Mouse (Mus musculus): ENCODE measurements at regions not wholly inside any gene's neighbourhood (a gene's known extent, or its start where the extent isn't known, plus 50 kb on each side); places are given as distances from the start of the nearest gene placed in this dataset.

DNA sequence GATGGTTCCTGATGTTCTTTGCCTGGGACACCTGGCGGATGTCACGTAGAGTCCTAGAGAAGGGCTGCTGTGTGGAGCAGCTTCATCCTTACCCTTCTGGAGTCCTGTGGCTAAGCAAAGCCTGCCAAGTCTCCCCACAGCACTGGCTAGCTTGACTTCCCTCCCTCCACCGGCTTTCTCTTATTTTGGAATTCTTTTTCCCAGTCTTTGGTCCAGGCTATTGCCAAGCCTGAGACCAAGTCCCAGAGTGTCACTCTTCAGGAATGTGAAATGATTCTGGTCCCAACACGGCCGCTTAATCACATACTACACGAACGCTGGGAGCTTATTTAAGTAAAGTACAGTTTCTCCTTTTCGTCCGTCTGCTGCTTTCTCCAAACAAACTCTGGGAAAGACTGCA, 146.4 kb downstream of the Fndc1 start:
- no peak for DNase-seq (ENCODE audit: low read depth)

DNA sequence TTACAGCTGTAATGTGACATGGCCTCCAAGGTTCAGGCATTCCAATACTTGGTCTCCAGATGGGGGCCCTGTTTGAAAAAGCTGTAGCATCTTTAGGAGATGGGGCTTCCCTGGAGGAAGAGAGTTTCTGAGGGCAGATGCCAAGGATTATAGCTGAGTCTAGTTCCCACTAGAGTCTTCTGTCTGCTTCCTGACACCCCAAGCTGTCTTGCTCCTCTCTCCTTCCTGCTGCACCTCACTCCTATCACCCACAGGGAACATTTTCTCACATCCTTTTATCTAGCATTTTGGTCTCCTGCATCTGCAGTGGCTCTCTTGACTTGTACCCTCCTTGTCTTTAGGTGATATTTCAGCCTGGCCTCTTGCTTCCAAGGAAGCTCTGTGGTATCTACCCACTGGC, 147.3 kb downstream of the Fndc1 start:
- DNase-seq (ENCODE audit: low read depth): no peak

DNA sequence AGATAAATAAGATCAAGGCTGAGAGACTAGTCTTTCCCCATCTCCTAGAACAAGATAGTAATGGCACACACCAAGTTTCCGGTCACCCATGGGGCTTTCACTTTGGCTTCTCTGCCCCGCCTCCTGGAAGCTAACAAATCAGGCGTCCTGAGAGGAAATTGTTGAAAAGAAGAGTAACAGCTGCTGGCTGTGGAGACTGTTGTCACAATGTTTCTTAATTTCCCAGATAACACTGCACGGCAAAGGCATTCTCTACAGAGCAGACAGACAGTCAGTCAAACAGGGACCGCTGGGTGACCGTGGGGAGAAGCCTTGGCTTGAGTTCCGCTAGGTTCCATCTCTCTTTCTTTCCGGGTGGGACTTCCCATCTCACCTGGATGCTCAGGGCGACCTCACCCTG, 148.2 kb downstream of the Fndc1 start:
- no peak for DNase-seq (ENCODE audit: low read depth)

DNA sequence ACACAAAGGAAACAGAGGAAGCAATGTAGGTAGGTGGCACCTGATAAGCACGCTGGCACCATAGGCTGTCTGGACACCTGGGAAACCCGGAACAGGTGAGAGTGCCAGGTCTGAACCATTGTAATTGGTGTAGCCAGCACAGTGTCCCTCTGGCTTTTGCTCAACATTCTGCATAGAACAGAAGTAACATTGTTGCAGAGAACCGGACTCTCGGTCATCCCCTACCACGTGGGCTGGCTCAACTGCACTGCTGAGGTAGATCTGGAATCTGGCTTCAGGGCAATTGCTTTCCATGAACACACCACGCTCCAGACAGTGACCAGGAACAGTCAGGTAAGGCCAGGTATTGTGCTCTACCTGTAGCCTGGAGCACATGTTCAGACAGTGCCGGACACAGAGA, 149.3 kb downstream of the Fndc1 start:
- DNase-seq (ENCODE audit: low read depth): no peak

DNA sequence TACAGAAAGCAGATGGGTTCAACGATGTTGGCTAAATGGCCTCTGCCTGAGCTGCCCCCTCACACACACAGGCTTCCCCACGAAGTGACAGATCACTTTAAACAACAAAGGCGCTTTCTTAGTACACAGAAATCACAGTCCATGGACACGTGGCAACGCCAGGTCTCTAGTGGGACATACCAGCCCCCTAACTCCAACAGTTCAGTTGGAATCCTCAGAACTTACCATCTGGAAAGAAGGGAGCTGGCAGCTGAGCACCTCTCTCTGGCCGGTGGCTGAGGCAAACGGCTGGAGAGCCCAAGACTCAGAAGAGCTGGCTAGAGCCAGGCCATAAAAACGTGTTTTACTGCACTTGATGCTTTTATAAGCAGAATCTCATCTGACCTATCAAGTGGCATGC, 149.8 kb downstream of the Fndc1 start:
- no peak for DNase-seq (ENCODE audit: low read depth)

DNA sequence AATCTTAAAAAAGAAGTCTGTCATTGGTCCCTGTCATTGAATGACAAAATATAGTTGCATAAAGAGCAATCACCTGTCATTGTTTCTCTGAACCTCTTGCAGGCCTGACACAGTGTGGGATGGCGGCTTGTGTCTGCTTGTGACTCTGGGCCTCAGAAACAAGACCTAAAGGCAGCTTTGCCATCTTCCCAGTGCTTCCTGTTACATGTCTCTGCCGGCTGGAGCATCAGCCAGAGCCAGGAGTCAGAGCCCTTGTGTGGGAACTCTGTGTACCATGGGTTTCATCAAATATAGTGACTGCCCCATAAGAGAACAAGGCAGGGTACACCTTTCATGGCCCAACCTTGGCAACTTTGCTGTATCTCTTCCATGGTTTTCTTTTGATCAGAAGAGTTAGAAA, 150.3 kb downstream of the Fndc1 start:
- no peak for DNase-seq (ENCODE audit: low read depth)

DNA sequence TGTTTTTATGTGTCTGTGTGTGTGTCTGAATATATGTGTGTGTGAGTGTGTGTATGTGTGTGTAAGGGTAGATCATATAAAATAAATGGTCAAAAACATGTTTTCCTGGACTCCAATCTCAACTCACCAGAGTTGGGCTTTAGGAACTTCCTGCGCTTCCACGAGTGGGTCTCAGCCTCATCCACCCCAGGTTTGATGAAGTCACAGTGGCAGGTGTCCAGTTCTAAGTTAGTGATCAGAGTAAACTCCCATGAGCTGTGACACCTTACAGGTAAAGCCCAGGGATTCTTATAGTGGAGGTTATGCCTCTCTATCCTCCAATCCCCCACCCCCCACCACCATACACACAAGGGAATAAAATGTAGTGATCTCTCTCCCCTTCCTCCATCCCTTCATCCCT, 152.6 kb downstream of the Fndc1 start:
- DNase-seq (ENCODE audit: low read depth): no peak

DNA sequence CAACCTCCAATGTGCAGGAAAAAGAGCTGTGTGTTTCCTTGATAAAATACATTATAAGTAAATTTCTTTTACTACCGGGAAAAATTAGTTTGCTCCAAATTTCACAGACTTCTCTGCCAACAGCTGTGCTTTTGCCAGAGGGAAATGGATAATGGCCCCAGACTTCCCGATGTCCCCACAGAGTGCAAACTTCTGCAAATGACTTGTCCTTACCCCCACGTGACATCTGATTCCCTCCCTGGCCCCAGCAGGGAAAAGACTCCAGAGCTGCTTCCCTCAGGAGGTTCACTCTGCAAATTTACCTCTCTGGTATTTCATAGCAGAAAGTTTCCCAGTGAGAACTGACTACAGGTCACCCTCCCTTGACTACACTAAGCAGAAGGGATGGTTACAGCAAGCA, 159.3 kb downstream of the Fndc1 start:
- DNase-seq (ENCODE audit: low read depth): no peak

DNA sequence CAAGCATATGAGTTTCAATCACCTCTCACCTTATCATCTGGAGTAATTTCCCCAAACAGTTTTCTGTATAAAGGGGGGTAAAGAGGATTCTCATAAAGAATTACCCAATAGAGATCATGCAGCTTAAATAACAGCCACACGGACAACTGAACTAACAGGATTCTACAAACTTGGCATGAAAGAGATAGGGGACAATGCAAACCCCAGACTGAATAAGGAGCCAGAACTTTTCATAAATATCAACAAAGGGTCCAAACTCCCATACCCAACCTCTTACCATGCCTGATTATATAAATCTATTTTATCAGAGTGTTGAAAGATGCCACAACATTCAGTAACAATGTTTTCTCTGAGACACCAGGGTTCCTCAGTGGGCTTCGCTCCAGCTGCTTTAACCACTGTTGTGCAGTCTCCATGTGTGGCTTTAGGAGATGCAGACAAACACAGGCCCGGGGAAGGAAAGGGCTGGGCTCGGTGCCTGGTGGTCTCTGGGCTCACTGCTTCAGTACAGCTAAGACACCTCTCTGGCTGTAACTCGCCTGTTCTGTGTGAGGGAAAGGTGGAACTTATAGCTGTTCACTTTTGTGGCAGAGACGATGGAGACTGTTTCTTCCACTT, 160.2 kb downstream of the Fndc1 start:
- DNase-seq (ENCODE audit: low read depth): no peak

DNA sequence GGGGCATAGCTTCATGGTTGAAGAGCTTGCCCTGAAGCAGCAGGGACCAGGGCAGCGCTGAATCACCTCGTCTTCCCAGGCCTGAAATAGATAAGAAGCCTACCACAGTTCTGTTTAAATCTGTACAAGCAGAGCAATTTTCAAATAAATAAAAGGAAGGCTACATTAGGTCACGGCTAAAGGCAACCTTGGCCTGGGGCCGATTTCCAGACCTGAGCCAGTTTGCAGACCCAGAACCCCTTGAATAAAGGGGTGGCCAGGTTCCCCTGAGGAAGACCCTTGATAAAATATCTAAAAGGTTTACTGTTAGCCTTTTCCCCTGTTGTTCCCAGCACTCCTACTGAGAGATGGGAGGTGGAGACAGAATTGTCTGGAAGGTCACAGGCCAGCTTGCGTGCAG, 160.9 kb downstream of the Fndc1 start:
- DNase-seq (ENCODE audit: low read depth): no peak

DNA sequence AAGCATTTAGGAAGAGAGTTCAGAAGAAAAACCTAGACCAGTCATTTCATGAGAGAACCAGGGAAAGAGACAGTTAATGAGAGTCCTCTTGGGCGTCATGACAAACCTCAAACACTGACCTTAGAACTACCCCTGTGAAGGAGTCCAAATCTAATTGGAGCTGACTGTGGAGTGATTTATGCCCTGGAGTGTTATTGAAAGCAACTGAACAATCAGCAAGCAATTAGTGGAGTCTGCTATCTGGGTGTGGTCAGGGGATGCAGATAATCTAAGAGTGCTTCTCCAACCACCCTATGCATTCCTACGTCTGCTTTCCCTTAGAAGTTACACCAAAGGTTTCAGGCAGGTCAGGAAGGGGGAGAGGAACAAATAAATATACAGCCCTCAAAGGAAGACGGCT, 161.4 kb downstream of the Fndc1 start:
- DNase-seq (ENCODE audit: low read depth): no peak

DNA sequence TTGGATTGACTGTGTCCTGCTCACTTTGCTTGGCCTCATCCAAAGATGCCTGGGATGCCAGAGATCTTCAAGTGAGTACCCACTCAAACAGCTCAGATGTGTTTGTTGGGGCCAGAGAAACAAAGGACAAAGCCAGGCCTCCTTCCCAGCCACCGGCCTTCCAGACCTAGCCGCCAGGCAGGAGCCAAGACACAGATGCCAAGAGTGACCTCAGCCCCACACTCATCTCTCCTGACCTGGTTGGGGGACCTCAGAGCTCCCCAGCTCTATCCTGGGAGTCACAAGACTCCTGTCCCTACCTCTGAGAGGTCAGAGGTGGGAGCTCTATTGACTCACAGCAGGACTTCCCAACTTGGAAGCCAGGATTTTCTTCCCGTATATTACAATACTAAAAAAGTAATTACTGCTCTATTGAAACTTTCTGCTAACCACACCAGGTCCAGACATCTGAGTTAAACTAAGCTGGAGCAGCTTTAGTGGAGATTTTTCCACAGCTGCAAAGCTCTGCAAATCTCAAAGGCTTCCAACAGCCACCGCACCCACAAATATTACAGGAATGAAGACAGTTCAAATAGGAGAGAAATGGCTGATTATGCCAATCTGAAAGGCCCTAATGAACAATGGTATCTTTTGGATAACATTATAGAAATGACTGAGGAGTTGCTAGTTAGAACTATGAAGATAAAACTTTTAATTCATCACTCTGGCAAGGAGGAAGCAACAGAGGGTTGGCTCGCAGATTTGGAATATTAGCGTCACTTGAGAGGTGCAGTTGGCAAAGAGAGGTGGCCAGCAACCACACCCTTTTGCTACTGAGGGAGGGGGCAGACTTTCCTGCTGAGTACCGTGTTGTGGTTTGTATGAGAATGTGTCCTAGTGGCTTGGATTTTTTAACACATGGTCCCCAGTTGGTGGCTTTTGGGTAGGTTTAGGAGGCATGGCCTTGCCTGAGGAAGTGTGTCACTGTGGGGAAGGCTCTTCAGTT, 162.9 kb downstream of the Fndc1 start:
- DNase-seq (ENCODE audit: low read depth): no peak

DNA sequence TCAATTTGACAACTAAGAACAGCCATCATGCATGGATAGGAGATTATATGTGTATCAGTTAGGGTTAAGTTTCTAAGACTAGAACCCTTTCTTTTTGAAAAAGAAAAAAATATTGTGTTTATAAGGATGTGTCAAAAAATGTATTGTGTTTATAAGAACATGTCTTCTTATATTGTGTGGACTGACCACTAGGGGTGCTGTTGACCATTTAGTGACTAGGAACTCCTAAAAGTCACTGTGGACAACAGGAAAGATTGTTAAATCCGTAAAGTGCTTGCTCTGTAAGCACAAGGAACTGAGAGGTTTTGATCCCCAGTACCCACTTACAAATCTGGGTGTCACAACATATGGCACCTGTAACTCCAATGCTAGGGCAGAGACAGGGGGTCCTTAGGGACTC, 170.6 kb downstream of the Fndc1 start:
- peak; percentile 21 for DNase-seq (ENCODE audit: low read depth)

DNA sequence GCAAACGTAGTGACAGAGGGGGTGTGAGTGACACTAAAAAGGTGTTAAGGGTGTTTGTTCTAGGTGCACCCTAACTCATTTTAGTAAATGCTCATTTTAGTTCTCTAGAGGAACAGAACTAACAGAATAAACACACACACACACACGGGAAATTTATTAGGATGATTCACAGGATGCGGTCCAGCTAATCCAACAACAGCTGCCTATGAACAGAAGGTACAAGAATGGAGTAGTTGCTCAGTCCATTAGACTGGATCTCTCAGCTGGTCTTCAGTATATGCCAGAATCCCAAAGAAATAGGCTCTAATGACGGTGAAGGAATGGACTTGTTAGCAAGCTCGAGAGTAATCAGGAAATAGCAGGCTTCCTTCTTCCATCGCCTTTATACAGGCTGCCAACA, 171.1 kb downstream of the Fndc1 start:
- DNase-seq (ENCODE audit: low read depth): no peak

DNA sequence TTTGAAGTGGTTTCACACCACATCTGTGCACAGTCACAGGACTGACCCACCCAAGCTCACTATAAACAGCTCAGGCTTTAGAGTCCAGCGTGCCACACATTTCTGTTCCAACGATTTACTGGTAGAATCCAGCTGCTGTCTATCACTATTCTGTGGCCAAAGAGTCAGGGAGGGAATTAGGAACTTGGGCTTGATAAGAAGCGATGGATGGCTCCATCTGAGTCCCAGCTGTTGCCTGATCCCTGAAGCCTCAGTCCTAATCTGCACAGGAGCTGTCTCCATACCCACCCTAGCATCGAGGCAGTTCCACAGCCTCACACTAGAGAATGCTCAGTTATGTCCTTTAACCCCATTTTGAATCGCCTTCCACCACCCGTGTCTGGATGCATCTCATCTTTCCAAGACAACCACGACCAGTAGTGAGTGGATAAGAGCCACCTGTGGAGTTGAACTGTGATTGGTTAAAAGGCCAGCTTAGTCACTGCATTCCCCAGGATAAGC, 173.0 kb downstream of the Fndc1 start:
- no peak for DNase-seq (ENCODE audit: low read depth)

DNA sequence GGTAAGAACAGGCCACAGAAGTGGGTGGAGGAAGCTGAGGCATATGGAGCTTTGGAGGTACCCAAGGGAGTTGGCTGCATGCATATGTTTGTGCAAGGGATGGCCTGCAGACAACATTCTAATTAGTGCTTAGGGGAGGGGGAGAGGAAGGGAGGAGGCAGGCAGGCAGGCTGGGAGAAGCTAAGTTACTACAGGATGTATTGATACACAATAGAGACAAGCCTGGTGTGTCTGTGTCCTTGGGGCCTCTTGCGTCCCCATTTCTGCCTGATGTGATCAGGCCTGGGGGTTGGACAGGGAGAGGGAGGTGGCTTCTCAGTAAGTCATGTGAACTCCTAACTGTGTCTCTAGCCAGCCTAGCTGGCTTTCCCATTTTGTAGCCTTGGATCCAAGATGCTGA, 175.1 kb downstream of the Fndc1 start:
- no peak for DNase-seq (ENCODE audit: low read depth)

DNA sequence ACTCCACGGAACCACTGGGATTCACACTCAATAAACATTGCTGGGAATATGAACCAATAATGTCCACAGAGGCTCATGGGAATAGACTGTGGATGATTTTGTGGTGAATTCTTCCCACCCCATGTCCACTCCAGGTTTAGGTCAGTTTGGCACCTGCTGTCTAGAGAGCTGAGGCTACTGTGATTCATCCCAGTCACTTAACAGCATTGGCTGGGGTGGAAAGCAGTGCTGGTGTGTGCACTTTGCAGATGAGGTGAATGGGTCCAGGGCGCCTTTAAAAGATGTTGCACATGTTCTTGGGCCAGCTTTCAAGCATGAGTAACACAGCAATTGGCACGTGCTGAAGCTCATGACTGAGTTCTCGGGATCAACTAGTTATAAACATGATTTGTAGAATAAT, 176.7 kb downstream of the Fndc1 start:
- no peak for DNase-seq (ENCODE audit: low read depth)

DNA sequence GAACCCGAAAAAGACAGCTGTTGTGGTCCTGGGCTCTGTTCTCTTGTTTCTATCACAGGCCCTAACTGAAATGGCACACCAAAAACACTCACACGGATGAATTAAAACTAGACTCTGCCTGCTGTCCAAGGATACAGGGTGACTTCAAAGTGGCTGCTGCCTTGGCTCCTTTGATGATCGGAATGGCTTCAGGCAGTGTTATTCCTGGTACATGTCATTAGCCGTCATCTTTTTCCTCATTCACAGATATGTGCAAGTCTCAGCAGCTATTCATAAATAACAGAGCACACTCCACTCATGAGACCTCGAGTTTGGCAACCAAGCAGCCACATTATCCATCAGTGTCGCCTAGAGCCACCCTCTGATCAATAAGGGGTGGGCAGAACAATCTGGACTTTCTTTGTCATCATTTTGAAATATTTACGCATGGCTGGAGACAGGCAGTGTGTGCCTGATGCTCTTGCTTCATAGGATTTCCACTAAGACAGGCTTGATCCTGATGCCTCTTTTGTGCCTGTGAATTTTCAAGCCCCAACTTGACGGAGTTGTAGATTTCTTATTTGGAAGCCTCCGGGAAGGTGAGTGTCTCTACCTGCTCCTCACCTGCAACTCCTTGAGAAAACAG, 182.1 kb downstream of the Fndc1 start:
- no peak for DNase-seq (ENCODE audit: low read depth)

DNA sequence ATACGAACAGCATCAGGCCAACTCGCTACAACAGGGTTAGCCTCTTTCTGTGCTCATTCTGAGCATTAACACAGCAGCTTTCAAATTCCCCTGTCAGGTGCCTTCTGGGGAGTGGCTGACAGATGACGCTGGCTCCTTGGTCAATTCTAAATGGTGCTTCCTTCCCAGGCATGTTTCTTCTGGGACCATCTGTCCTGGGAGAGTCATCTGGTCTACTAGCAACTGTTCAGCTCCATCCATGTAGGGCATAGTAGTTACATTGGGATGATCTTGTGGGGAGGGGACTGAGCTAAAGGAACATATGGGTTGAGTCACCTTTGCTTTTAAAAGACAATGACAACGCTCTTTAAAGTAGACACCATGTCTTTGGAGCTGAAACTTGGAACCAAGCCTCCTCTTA, 183.5 kb downstream of the Fndc1 start:
- DNase-seq (ENCODE audit: low read depth): no peak

DNA sequence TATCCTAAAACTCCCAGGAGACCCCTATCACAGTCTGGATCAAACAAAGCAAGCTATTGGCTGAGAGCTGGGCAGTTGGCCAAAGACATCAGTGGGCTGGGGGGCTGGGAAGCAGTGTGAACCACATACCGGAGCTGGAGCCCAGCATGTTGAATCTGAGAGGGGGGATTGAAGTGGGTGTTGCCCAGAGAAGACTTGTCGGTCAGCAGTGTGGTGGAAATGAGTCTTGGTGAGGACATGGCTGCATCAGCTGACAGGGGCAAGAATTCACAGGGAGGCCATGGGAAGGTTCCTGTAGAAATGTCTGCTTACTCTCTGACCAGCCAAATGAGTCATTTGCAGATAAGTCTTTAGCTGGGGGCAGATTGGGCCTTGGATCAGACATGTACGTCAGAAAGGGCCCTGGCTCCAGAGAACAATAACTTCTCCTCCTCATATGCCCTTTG, 184.6 kb downstream of the Fndc1 start:
- no peak for DNase-seq (ENCODE audit: low read depth)

DNA sequence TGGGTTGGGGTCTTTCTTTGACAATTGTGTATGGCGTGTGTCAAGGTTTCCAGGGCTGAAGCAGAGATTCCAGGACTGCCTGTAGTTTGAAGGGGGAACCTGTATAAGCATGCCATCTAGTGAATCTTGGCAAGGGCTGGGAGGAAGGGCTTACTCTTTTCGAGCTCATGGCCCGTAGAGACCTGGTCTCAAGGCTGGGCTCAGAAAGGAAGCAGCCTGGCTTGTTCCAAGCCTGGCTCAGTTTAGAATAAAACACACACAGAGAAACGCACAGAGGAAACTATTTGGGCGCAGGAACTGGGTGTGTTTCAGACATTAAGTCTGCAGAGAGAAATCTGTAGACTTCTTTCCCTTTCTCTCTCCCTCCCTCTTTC, 192.8 kb downstream of the Fndc1 start:
- no peak for DNase-seq (ENCODE audit: low read depth)

DNA sequence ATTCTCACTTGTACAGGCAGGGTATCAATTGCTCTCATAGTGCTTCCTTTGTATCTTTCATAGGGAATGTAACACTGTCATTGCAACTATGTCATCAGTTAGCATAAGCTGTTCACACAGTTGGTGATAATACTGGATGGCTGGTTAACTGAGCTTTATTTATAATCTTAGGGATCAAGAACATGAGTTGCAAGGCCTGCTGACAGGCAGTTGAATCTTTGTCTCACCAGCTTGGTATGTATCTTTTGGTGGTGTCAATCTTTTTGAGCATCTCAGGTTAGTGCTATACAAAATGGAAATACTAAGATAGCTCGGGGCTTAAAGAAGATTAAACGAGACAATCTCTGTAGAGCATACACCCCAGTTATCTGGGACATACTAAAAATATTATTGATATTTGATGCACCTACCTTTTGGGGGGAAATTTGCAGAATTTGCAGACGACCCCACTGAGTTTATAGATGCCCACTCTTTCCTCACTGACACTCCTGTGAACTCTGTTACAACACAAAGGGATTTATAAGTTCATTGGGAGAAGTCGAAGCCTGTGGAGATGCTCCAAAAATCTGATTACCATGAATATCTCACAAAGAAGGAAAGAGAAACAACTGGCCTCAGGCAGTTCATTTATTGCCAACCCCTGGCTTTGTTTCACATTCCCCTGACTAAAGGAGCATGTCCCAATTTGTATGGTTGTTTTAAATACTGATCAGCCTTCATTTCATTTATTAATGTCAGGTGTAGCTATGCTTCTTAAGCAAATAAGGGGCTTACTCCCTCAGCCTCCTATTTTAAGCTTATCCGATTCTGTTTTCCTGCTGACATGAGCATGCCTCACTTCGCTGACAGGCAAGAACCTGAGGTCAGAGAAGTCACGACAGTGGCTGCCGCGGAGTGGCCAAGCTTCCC, 193.5 kb downstream of the Fndc1 start:
- no peak for DNase-seq (ENCODE audit: low read depth)
